Mouse (Mus musculus): Measurements from ENCODE around the gene Rcc1l.

The Rcc1l gene

DNA sequence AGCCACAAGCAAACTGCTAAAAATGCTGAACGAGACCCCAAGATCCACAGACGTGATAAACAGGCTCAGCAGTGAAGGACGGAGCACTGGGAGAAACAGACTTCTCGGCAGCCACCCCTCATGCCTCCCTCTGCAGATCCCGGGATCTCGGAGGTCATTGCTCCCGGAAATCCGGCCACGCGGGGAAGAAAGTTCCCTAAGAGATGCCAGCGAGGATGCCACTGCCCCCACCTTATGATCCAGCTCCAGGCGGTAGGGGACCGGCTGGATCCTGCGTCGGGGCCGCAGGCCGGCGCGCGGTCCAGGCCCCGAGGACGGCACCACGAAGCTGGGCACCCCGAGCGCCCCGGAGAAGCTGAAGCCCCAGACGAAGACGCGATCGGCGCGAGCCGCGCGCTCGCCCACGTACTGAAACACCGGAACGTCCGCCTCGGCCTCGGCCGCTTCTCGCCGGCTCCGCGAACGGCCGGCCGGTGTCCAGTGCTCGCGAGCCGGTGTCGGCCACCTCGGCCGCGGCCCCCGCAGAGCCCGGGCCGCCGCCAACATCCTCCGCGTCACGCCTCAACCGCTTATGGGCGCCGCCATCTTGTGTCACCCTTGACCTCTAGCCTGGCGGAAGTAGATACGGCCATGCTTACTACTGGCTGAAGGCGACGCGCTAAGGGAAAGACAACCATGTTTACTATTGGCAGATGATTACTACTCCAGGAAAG lies at the start of gene Rcc1l:
TSS of gene Rcc1l (minus strand) at position 606 of the 713 bp plus-strand sequence.
- DNase-seq, result peak; percentile 98

GRCm38 (mm10) chr5:134225110-134225901 lies 48.7 kb upstream of the Rcc1l start:
- DNase-seq, result peak; percentile 91

DNA sequence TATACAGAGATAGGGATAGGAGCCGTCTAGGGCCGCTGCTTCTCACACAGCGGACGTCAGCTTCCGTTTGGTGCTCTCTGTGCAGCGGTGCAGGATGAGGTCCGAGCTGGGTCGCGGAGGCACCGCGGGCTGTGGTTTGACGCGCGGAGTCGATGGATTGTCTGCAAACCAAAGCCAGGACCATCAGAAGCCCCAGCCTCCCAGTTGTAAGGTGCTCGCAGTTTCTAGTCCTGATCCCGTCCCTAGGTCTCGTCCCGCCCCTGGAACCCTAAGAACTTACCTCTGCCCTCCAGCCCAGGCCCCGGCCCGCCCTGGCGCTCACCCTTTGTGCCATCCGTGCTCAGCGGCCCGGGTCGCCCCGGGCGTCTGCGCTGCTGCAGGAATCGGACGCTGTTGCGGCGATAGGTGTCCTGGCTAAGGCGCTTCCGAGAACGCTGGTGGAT lies 45.2 kb upstream of the Rcc1l start:
- peak; percentile 84 for DNase-seq

- no peak for DNase-seq
Measured at GRCm38 (mm10) chr5:134221278-134221677, 44.7 kb upstream of the Rcc1l start.

GRCm38 (mm10) chr5:134217900-134218299 lies 41.3 kb upstream of the Rcc1l start:
- DNase-seq, result no peak

GRCm38 (mm10) chr5:134214021-134214806 lies 37.6 kb upstream of the Rcc1l start:
- DNase-seq, result peak; percentile 92

GRCm38 (mm10) chr5:134209931-134210554 lies 33.5 kb upstream of the Rcc1l start:
- DNase-seq, result peak; percentile 94

DNA sequence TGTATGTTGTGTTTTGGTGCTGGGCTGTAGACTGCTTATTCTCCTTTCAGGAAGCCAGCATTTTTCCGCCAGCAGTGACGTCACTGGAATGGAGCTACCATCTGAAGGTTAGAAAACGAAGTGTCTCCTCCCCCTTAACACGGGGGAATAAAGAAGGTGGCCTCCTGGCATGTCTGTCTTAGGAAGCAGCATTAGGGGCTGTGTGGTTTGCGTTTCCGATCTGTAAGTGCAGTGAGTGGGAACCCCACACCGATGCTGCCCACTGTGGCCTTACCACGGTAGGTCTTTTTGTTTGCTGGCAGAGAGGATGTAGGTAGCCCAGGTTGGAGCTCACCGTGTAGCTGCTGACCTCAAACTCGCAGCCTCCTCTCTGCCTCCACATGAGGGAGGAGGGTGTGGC lies 30.1 kb upstream of the Rcc1l start:
- no peak for DNase-seq

- DNase-seq, result no peak
Measured at GRCm38 (mm10) chr5:134193664-134194063, 17.1 kb upstream of the Rcc1l start.

DNA sequence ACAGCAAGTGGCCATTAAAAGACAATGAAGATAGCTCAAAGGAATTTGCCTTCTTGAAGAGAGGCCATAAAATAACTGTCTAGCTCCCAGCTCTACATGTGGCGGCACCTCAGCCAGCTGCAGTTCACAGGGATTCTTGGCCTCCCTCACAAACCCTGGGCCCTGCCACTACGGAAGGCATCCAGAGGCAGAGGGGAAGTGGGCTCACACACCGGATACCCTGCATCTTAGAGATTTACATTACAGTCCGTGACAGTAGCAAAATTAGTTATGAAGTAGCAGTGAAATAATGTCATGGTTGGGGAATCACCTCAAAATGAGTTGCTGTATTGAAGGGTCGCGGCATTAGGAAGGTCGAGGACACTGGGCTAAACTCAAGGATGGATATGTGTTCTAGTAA lies 12.0 kb upstream of the Rcc1l start:
- DNase-seq, result no peak

GRCm38 (mm10) chr5:134186961-134187731 lies 10.6 kb upstream of the Rcc1l start:
- DNase-seq, result no peak

GRCm38 (mm10) chr5:134186059-134186458 lies 9.5 kb upstream of the Rcc1l start:
- no peak for DNase-seq

GRCm38 (mm10) chr5:134183880-134184808 lies 7.6 kb upstream of the Rcc1l start, which contains the start of gene Gtf2ird2:
TSS of gene Gtf2ird2 (plus strand) at chr5:134184019.
- peak; percentile 100 for DNase-seq

DNA sequence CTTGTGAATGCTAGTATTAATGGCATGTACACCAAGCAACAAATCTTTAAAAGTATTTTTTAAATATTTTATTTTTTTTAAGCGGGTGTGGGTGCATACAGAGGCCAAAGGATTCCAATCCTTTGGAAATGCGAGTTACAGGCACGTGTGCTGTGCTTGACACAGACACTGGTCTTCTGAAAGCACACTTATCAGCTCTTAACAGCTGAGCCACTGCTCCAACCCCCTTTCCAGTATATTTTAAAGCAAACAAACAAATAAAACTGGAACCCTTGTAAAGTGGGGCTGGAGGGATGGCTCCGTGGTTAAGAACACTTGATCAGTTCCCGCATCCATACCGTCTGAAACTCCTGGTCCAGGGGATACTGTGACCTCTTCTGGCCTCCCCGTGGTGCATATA lies 6.6 kb upstream of the Rcc1l start:
- no peak for DNase-seq

DNA sequence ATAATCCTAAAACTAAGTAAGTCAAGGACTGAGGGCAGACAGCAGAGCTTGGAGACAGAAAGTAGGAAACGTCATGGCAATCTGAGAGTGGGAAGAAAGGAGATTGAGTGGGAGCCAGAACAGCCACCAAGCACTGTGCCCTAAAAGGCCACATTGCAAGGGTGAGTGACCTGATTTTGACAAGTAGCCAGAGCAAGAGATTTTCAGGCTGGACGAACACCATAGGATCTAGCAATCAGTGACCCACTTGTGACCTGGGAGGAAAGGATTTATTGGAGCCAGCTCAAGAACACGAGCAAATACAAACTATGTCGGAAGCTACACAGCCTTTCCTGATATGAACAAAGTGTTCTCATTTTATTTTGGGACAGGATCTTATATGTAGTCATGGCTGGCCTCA lies 6.2 kb upstream of the Rcc1l start:
- DNase-seq, result peak; percentile 97

DNA sequence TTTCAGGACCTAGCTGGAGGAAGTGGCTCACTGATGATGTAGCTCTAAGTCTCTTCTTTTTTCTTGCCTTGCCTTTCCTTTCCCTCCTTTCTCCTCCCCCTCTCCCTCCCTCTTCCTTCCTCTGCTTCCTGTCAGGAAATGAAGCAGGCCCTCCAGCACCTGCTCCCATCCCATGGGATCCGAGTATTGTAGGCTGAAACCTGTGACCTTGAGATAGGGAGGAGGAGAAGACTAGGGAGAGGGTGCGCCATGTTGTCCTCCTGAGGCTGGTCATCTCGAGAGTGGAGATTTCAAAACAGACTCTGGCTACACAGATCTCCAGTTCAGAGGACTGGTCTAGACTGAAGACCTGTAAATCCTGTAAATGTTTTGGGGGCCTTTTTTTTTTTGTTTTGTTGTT lies 5.6 kb upstream of the Rcc1l start:
- peak; percentile 93 for DNase-seq

DNA sequence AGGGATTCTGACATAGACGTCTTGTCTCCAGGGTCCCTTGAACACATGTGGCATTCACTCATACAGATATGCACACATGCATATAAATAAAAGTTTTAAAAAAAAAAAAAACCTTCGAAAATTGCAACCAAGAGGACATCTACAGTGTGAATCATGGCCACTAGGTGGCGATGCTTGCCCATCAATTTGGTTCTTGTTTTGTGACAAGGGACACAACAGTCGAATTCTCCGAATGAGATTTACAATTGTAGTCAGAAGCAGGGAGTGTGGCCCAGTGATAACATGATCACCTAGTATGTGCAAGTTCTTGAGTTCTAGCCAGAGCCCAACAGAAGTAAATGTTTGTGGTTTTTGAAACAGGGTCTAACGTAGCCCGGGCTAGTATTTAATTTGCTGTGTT lies 3.3 kb upstream of the Rcc1l start:
- DNase-seq, result no peak

DNA sequence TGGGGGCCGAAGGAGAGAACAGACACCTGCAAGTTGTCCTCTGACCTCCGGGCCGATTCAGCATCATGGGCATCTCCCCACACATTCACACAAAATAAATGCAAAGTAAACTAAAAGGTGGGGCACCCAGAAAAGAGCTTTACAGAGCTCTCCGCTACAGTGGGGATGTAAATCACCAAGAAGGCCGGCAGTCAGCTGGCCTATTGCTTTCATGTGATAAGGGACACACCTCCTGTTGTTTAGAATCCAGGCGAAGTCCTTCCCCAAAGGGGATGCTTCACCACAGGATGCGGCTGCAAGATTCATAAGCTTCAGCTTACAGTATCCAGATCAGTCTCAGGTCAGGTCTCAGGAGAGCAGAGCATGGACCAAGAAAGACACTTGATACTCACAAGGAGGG lies 2.0 kb upstream of the Rcc1l start:
- DNase-seq, result no peak

GRCm38 (mm10) chr5:134175696-134176095 lies 878 bp downstream of the Rcc1l start:
- no peak for DNase-seq

DNA sequence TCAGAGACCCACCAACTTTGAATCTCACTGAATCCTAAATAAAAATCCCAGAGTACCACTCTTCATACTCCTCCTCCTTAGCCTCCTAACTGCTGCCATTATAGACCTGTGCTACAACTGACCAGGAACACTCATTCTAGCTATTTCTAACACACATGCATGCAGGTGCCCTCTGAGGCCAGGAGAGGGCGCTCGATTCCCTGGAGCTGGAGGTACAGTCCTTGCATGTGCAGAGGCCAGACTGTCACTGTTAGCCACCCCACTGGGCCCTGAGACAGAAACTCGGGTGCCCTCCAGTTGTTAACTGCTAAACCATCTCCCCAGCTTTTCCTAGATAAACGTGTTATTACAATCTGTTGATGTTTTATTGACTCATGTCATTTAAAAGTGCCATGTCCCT lies 3.4 kb downstream of the Rcc1l start:
- no peak for DNase-seq

GRCm38 (mm10) chr5:134170167-134170566 lies 6.4 kb downstream of the Rcc1l start:
- no peak for DNase-seq
